Mouse (Mus musculus) ES-Bruce4 (cell line): ENCODE measurements around the gene Nfib. TPM values are rescaled to one million over a fixed set of nuclear protein-coding genes. Genes with fewer than 3 reads are reported as not detected.

Experiments
- H3K27ac ChIP-seq: 2 replicates; pipeline ENCODE4 v1.5.1; 2012; ENCODE audit warnings: low read length, inconsistent platforms; ENCODE audit not compliant: insufficient read depth
- H3K27me3 ChIP-seq: 2 replicates; pipeline ENCODE4 v1.6.1; 2012; ENCODE audit warnings: mild to moderate bottlenecking, low read length, inconsistent platforms; ENCODE audit not compliant: control insufficient read depth, poor library complexity, insufficient read depth, severe bottlenecking
- H3K36me3 ChIP-seq: 2 replicates; pipeline ENCODE4 v1.6.1; 2012; ENCODE audit warnings: inconsistent platforms, mild to moderate bottlenecking, low read length, moderate library complexity; ENCODE audit not compliant: control insufficient read depth, poor library complexity, insufficient read depth, severe bottlenecking
- H3K4me1 ChIP-seq: one replicate; pipeline ENCODE4 v1.8.1; 2011; ENCODE audit warnings: low read length; ENCODE audit not compliant: control insufficient read depth, insufficient read depth
- H3K4me3 ChIP-seq: 2 replicates; pipeline ENCODE4 v1.5.1; 2011; ENCODE audit warnings: low read depth, mild to moderate bottlenecking, low read length
- H3K9ac ChIP-seq: 2 replicates; pipeline ENCODE4 v1.6.1; 2012; ENCODE audit warnings: low read depth, mild to moderate bottlenecking, inconsistent platforms; ENCODE audit not compliant: poor library complexity, severe bottlenecking
- H3K9me3 ChIP-seq: replicated peaks from 2 replicates; pipeline ENCODE4 v1.6.1; 2012; ENCODE audit warnings: mild to moderate bottlenecking, low read length, inconsistent platforms; ENCODE audit not compliant: control insufficient read depth, poor library complexity, insufficient read depth, severe bottlenecking
- CTCF ChIP-seq: IDR thresholded peaks from one replicate; pipeline ENCODE4 v1.8.1; 2011; ENCODE audit warnings: low read depth, low read length
- EP300 ChIP-seq: IDR thresholded peaks from 2 replicates; pipeline ENCODE4 v1.6.1; 2011; ENCODE audit warnings: low read depth, low read length; ENCODE audit not compliant: insufficient read depth
- POLR2A ChIP-seq: IDR thresholded peaks from one replicate; pipeline ENCODE4 v1.8.1; 2011; ENCODE audit warnings: low read length; ENCODE audit not compliant: insufficient read depth
- polyA plus RNA-seq: library from polyadenylated mRNA; stranded (reverse); fragments of >200 nt; gene quantifications from 2 replicates; pipeline ENCODE4 v1.2.4, GENCODE M21; 2011; ENCODE audit warnings: low read depth; ENCODE audit not compliant: missing spikeins, insufficient read depth, insufficient read length

Nfib gene
- polyA plus RNA-seq, 1 experiment, result 4.6 TPM

- Histone ChIP-seq H3K27ac (no peak overlapping the region), H3K27me3 (no peaks in the 10 kb centered on the region), H3K4me1 (no peaks in the 10 kb centered on the region), H3K9me3 (no peaks in the 10 kb centered on the region), H3K9ac (no peak overlapping the region), H3K36me3 (no peaks in the 10 kb centered on the region), H3K4me3 (no peak overlapping the region)
- no peak for TF ChIP-seq CTCF
- TF ChIP-seq EP300, result no peak
- no peak for TF ChIP-seq POLR2A
These were observed 118.2 kb downstream of the Nfib start for GRCm38 (mm10) chr4:82587146-82587870.

GRCm38 (mm10) chr4:82586637-82587036 is 118.9 kb downstream of the Nfib start:
- Histone ChIP-seq H3K4me1 (no peaks in the 10 kb centered on the region), H3K9me3 (no peaks in the 10 kb centered on the region), H3K4me3 (no peak overlapping the region), H3K36me3 (no peaks in the 10 kb centered on the region), H3K27ac (no peak overlapping the region), H3K9ac (no peak overlapping the region), H3K27me3 (no peaks in the 10 kb centered on the region)
- TF ChIP-seq POLR2A, result no peak
- no peak for TF ChIP-seq EP300
- TF ChIP-seq CTCF, result no peak

- H3K4me1 ChIP-seq, result no peaks in the 10 kb centered on the region
- H3K27ac ChIP-seq, result no peak overlapping the region
- TF ChIP-seq POLR2A (no peak), EP300 (no peak), CTCF (no peak)
These were observed 120.0 kb downstream of the Nfib start for GRCm38 (mm10) chr4:82585536-82585935.

GRCm38 (mm10) chr4:82585056-82585455 is 120.5 kb downstream of the Nfib start:
- no peaks in the 10 kb centered on the region for H3K36me3 ChIP-seq
- no peaks in the 10 kb centered on the region for H3K4me1 ChIP-seq
- TF ChIP-seq POLR2A, result no peak
- TF ChIP-seq CTCF, result no peak
- no peak for TF ChIP-seq EP300
- no peak overlapping the region for H3K27ac ChIP-seq
- no peaks in the 10 kb centered on the region for H3K27me3 ChIP-seq
- no peak overlapping the region for H3K9ac ChIP-seq
- H3K4me3 ChIP-seq, result no peak overlapping the region
- no peaks in the 10 kb centered on the region for H3K9me3 ChIP-seq

More at GRCm38 (mm10) chr4:82585536-82585935, 120.0 kb downstream of the Nfib start:
- no peaks in the 10 kb centered on the region for H3K27me3 ChIP-seq
- no peaks in the 10 kb centered on the region for H3K9me3 ChIP-seq
- no peak overlapping the region for H3K9ac ChIP-seq
- H3K4me3 ChIP-seq, result no peak overlapping the region
- no peaks in the 10 kb centered on the region for H3K36me3 ChIP-seq

GRCm38 (mm10) chr4:82584548-82584947 is 121.0 kb downstream of the Nfib start:
- no peaks in the 10 kb centered on the region for H3K9me3 ChIP-seq
- H3K27ac ChIP-seq, result no peak overlapping the region
- H3K4me3 ChIP-seq, result no peak overlapping the region
- H3K4me1 ChIP-seq, result no peaks in the 10 kb centered on the region
- no peaks in the 10 kb centered on the region for H3K36me3 ChIP-seq
- H3K27me3 ChIP-seq, result no peaks in the 10 kb centered on the region
- TF ChIP-seq CTCF, result no peak
- TF ChIP-seq EP300, result no peak
- no peak for TF ChIP-seq POLR2A
- no peak overlapping the region for H3K9ac ChIP-seq

GRCm38 (mm10) chr4:82573291-82573605 is 132.3 kb downstream of the Nfib start:
- Histone ChIP-seq H3K9me3 (no peaks in the 10 kb centered on the region), H3K36me3 (no peaks in the 10 kb centered on the region), H3K27ac (no peak overlapping the region), H3K27me3 (no peaks in the 10 kb centered on the region), H3K9ac (no peak overlapping the region), H3K4me3 (no peak overlapping the region), H3K4me1 (no peaks in the 10 kb centered on the region)
- TF ChIP-seq POLR2A (no peak), EP300 (no peak), CTCF (no peak)
